Mouse (Mus musculus) thymus, postnatal 4 days (tissue): ENCODE results near the gene Vax2.

Experiments used
- DNase-seq: peaks from one replicate; pipeline ENCODE4 v3.0.0; 2021

Gene Vax2

GRCm38 (mm10) chr6:83768485-83768884, 57.4 kb downstream of the Vax2 start:
- DNase-seq: no peak

- DNase-seq: no peak
These were observed 63.1 kb downstream of the Vax2 start for GRCm38 (mm10) chr6:83774126-83774525.

DNA sequence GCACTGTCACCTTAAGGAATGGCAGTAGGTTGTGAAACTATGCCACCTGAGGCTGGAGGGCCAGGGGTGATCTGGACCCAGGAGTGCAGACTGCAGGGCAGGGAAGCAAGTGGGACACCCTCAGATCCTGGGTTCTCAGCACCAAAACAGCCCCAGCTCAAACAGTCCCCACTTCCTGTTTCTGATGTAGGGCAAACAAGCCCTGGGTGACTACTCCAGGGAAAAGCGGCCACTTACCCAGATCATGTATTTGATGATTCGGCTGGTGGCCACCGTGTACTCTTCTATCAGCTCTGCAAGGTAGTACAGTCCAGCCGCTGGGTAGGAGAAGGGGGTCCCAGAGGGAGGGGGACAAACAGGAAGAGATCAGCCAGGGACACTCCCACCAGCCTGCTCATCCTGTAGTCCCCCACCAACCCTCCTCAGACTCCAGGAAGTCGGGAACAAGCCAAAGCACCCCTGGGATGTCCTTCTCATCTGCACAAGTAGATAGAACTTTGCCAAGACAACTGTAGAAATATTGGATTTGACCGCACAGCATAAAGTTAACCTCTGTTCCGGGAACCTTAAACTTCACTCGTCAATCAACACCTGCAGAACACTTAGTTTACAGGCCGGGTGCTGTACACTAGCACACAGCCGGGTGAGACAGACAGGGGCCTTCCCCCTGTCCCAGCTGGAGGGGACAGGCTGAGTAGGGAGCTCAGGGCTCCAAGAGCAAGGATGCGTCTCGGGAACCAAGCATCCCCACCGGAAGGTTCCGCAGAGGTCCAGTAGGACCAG, 63.9 kb downstream of the Vax2 start:
- DNase-seq: peak; percentile 51

DNA sequence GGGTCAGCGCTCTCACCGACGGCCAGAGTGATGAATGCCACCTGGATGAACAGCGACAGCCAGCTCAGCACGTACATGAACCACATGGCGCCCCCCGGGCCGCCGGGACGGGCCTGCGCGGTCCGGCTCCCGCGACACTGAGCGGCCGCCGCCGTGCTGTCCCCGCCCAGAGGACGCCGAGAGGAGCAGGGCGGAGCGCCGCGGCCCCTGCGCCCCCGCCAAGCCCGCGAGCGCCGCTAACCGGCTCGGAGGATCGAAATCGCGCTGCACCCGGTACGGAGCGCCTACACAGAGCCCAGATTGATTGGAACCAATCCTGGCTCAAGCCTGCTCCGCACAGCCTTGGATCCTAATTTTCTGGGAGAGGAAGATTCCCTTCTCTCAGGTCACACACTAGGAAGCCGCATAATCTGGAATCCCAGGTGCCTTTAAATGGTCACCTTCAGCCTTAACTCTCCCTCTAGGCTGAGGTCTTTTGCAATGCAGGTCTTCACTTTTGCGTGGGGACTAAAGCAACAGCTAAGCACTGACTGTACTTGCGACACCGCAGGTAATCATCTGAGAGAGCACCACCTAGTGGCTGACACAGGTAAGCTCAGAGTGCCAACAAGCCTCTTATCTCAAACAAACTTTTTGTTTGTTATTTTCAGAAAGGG, 64.7 kb downstream of the Vax2 start, which contains the start of gene Tex261:
Tex261 (minus strand) TSS at position 176 of the 656 bp plus-strand sequence.
- peak; percentile 94 for DNase-seq

- no peak for DNase-seq
These were observed 67.2 kb downstream of the Vax2 start for GRCm38 (mm10) chr6:83778306-83778705.

DNA sequence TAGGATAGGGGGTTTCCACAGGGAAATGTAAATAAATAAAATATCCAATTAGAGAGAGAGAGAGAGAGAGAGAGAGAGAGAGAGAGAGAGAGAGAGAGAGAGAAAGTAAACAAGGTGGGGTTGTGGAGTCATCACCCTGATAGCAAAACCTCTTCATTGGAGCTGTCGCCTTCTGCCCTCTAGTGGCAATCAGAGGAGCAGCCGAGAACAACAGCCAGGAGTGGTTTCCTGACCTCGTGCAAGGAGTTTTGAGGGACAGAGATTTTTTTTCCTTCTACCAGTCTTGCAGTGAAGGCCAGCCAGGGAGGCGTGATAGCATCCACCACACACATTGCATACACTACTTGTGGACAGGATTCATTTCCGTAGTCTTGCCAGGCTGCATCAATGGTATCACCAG, 68.0 kb downstream of the Vax2 start:
- peak; percentile 66 for DNase-seq

GRCm38 (mm10) chr6:83786426-83786825, 75.4 kb downstream of the Vax2 start:
- DNase-seq: no peak
